Mouse (Mus musculus) liver, embryonic 14.5 days (tissue): ENCODE data around the gene Ric8a. TPM values are rescaled to one million over a fixed set of nuclear protein-coding genes. Genes with fewer than 3 reads are reported as not detected.

ENCODE experiments used
- ATAC-seq: fragments of 200-750 bp; cut with Nextera tagmentation; 2 replicates; pipeline ENCODE4 v1.8.0; 2017; ENCODE audit warnings: moderate number of reproducible peaks, mild to moderate bottlenecking, moderate library complexity; ENCODE audit not compliant: insufficient read depth
- DNase-seq, 3 experiments: peaks; one replicate each; pipeline ENCODE4 v3.0.0-alpha.2; 2012 to 2013; ENCODE audit warnings: low read depth in 3 of 3, low spot score in 3 of 3
- H3K27ac ChIP-seq: fragments of 300-500 bp; sonication (generic); 2 replicates; pipeline ENCODE4 v1.5.1; 2014; ENCODE audit warnings: moderate library complexity, mild to moderate bottlenecking, control low read depth, inconsistent platforms
- H3K27me3 ChIP-seq: fragments of 300-500 bp; sonication (generic); 2 replicates; pipeline ENCODE4 v1.6.1; 2014; ENCODE audit warnings: mild to moderate bottlenecking, low read length, moderate library complexity; ENCODE audit not compliant: control insufficient read depth, insufficient read depth
- H3K36me3 ChIP-seq: fragments of 300-500 bp; sonication (generic); replicated peaks from 2 replicates; pipeline ENCODE4 v1.6.1; 2014; ENCODE audit warnings: low read depth; ENCODE audit not compliant: control insufficient read depth, insufficient read depth
- H3K4me1 ChIP-seq, 2 experiments: fragments of 200-500 bp in 1 of 2; fragments of 300-500 bp in 1 of 2; sonication (generic) in 1 of 2; replicated peaks; 2 replicates each; pipeline ENCODE4 v1.6.1; 2012 to 2014; ENCODE audit warnings: antibody characterized with exemption in 1 of 2, inconsistent platforms in 1 of 2, low read length in 1 of 2; ENCODE audit not compliant: control insufficient read depth in 2 of 2, insufficient read depth in 2 of 2
- H3K4me2 ChIP-seq: fragments of 300-500 bp; sonication (generic); 2 replicates; pipeline ENCODE4 v1.6.1; 2014; ENCODE audit warnings: low read depth, mild to moderate bottlenecking, control low read depth, moderate library complexity
- H3K4me3 ChIP-seq, 2 experiments: fragments of 200-500 bp in 1 of 2; fragments of 300-500 bp in 1 of 2; sonication (generic) in 1 of 2; 2 replicates each; pipeline ENCODE4 v1.5.1; 2012 to 2014; ENCODE audit warnings: low read depth in 2 of 2, low read length in 2 of 2, mild to moderate bottlenecking in 2 of 2, control low read depth in 1 of 2, inconsistent platforms in 1 of 2, moderate library complexity in 1 of 2; ENCODE audit not compliant: insufficient read depth in 1 of 2
- H3K9ac ChIP-seq: fragments of 300-500 bp; sonication (generic); replicated peaks from 2 replicates; pipeline ENCODE4 v1.6.1; 2014; ENCODE audit warnings: mild to moderate bottlenecking, control low read depth, moderate library complexity
- H3K9me3 ChIP-seq: fragments of 300-500 bp; sonication (generic); 2 replicates; pipeline ENCODE4 v1.6.1; 2016; ENCODE audit warnings: low read length, mixed read lengths; ENCODE audit not compliant: control insufficient read depth
- CTCF ChIP-seq: IDR thresholded peaks from 2 replicates; pipeline ENCODE4 v1.5.1; 2016; ENCODE audit warnings: antibody characterized with exemption, low read depth, control low read depth
- EP300 ChIP-seq: IDR thresholded peaks from 2 replicates; pipeline ENCODE4 v1.6.1; 2016; ENCODE audit warnings: antibody characterized with exemption, low read depth
- WGBS: fragments of 180-500 bp; shearing (Covaris S2); extraction: QIAGEN DNeasy Blood & Tissue Kit; methylation state at CpG from one replicate; pipeline ENCODE4 v1.1.7; 2014; ENCODE audit not compliant: insufficient replicate concordance; 5-methylcytosine and 5-hydroxymethylcytosine counted together
- polyA plus RNA-seq, 2 experiments: library from polyadenylated mRNA; depleted of rRNA in 1 of 2; stranded (reverse) in 1 of 2; unstranded in 1 of 2; fragments of >200 nt; fragmentation: Nextera tagmentation in 1 of 2; extraction: Ambion mirVana in 1 of 2; gene quantifications; 2 replicates each; pipeline versions ENCODE4 v1.2.1 to v1.2.3; 2012 to 2014

Gene Ric8a
- polyA plus RNA-seq, 2 experiments, result 17.9 to 19.1 TPM

DNA sequence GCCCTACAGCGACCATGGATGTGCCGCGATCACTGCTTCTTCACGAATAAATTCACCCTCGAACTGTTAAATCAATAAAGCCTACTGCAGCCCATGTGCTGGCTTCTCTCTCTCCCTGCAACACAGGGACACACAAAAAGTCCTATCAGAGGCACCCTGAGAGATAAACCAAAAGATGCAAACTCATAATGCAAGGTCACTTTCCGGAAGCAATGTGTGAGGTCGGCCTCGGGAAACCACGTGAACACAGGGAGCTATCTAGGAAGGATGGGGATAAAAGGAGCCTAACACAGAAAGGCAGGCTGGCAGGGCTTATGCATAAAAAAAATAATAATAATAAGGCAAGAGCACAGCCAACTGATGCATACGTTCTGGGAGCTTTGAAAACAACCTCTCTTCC lies 10.1 kb upstream of the Ric8a start:
- Histone ChIP-seq H3K27ac (no peak overlapping the region), H3K9me3 (no peaks in the 10 kb centered on the region), H3K27me3 (no peaks in the 10 kb centered on the region), H3K4me2 (no peak overlapping the region), H3K4me1 (no peaks in the 10 kb centered on the region), H3K36me3 (no peaks in the 10 kb centered on the region), H3K4me3 (no peak overlapping the region), H3K9ac (no peak overlapping the region)
- DNase-seq (no peak), ATAC-seq (no peak)
- 65% methylated on average over 10 of the region's 10 CpGs for WGBS
- TF ChIP-seq CTCF (no peak), EP300 (no peak)

GRCm38 (mm10) chr7:140847755-140848580 lies 8.8 kb upstream of the Ric8a start, which contains the start of gene Odf3:
TSS of gene Odf3 (plus strand) at chr7:140847805.
- Histone ChIP-seq H3K36me3 (peaks cover 9% of the 10 kb centered on the region; the same call in 1 of the 2 replicates), H3K9ac (no peak within 1 kb of the TSS), H3K27ac (no peak within 1 kb of the TSS), H3K27me3 (no peaks in the 10 kb centered on the region), H3K4me2 (no peak within 1 kb of the TSS), H3K4me1 (no peaks in the 10 kb centered on the region), H3K9me3 (no peaks in the 10 kb centered on the region), H3K4me3 (no peak within 1 kb of the TSS)
- DNase-seq, result no peak
- WGBS, result 51% methylated on average over 11 of the region's 11 CpGs
- ATAC-seq, result no peak
- no peak for TF ChIP-seq CTCF
- no peak for TF ChIP-seq EP300

DNA sequence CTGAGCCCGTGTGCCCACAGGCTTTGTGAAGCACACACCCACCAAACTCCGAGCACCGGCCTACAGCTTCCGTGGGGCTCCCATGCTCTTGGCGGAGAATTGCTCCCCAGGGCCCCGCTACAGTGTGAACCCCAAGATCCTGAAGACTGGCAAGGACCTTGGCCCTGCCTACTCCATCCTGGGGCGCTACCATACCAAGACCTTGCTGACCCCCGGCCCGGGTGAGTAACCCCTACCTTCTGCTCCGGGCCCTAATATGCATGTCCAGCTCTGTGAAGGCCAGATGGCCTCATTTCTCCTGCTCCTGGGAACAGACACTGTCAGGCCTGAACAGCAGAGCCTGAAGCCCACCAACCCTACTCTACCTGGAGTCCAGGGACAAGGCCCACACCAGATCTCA lies 8.2 kb upstream of the Ric8a start:
- TF ChIP-seq EP300 (no peak), CTCF (no peak)
- Histone ChIP-seq H3K9me3 (no peaks in the 10 kb centered on the region), H3K4me1 (no peaks in the 10 kb centered on the region), H3K27me3 (no peaks in the 10 kb centered on the region), H3K36me3 (peaks cover 13% of the 10 kb centered on the region), H3K27ac (no peak overlapping the region), H3K4me3 (no peak overlapping the region), H3K9ac (no peak overlapping the region), H3K4me2 (no peak overlapping the region)
- 78% methylated on average over 10 of the region's 10 CpGs for WGBS
- ATAC-seq (no peak), DNase-seq (no peak)

- ATAC-seq (no peak), DNase-seq (no peak)
- Histone ChIP-seq H3K9me3 (no peaks in the 10 kb centered on the region), H3K9ac (no peak overlapping the region), H3K4me3 (no peak overlapping the region), H3K4me2 (no peak overlapping the region), H3K36me3 (peaks cover 27% of the 10 kb centered on the region), H3K27ac (no peak overlapping the region), H3K27me3 (no peaks in the 10 kb centered on the region), H3K4me1 (peaks cover 3 to 8% of the 10 kb centered on the region in 2 experiments; a peak in 3 of 4 replicates)
- WGBS, result 88% methylated on average over 4 of the region's 4 CpGs
- TF ChIP-seq CTCF (no peak), EP300 (no peak)
These were observed 4.8 kb upstream of the Ric8a start for GRCm38 (mm10) chr7:140851916-140852315.

GRCm38 (mm10) chr7:140853386-140853785 lies 3.4 kb upstream of the Ric8a start:
- DNase-seq (no peak), ATAC-seq (no peak)
- 72% methylated on average over 9 of the region's 9 CpGs for WGBS
- Histone ChIP-seq H3K27ac (no peak overlapping the region), H3K9ac (no peak overlapping the region), H3K4me3 (no peak overlapping the region), H3K36me3 (peaks cover 27% of the 10 kb centered on the region), H3K27me3 (no peaks in the 10 kb centered on the region), H3K9me3 (no peaks in the 10 kb centered on the region), H3K4me2 (no peak overlapping the region), H3K4me1 (peaks cover 10 to 15% of the 10 kb centered on the region in 2 experiments)
- TF ChIP-seq CTCF, result no peak
- TF ChIP-seq EP300, result no peak
